Mouse (Mus musculus) cerebellum, adult 2 months (tissue): Measurements from ENCODE around the gene Svep1.

Experiments used
- CTCF ChIP-seq: fragments of 200-500 bp; IDR thresholded peaks from 2 replicates; pipeline ENCODE4 v1.5.1; 2011; ENCODE audit warnings: low read depth, mild to moderate bottlenecking, control low read depth, low read length, moderate library complexity, borderline replicate concordance; ENCODE audit not compliant: insufficient read depth
- POLR2A ChIP-seq: fragments of 200-500 bp; IDR thresholded peaks from 2 replicates; pipeline ENCODE4 v1.6.1; 2011; ENCODE audit warnings: low read length, control low read depth, borderline replicate concordance; ENCODE audit not compliant: insufficient read depth

DNA sequence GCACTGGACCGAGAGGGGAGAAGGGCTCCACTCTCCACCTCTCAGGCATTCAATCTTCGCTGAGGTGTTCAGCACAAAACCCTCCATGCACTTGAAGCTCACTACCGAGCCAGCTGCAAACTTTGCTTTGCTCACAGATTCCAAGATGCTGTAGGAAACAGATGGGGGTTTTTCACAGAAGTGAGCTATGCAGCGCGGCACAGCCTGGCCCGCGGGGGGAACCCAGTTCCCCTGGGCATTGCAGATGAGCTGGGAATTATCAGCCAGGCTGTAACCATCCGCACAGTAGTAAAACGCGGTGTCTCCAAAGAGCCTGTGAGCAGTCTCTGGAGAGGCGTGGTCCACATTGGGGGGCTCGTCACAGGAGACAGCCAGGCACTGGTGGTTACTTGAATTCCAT lies 133.8 kb downstream of the Svep1 start:
- TF ChIP-seq CTCF (no peak), POLR2A (no peak)
